Comparison of ENCODE assay signal across 13 mouse cellular contexts in the genomic region with DNA sequence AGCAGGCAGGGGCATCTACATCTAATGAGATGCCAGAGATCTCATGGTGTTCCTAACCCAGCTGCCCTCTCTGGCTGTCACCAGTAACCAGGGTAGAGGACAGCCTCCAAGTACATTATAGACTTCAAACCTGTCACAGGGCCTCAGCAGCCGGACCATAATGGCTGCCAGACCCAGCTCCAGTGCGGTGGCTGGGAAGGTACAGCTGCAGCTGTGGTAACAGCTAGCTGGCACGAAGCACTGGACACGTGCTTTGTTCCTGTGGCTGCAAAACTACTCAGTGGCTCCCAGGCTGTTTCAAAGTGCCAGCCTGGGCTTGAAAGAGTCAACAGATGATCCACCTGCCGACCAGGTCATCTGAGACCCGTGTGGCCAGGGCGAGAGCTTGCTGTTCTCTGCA.
A peak's percentile ranks its signal among the peaks of the same experiment; 100 is the strongest.
DNase-seq lines count a peak whose midpoint lies in the region; ATAC-seq and TF ChIP-seq lines count a peak whose summit lies in the region.
"Had no signal": no experiment of that assay in that cellular context is flagged by ENCODE, and none has a peak within 500 bp of the region (broad histone marks: within the 10 kb centered on the region; RNA-seq: fewer than 3 reads in every experiment).

No protein-coding gene starts in this region.

- 0 out of 2 replicates have a peak overlapping the region, but pooled peaks have one; percentile 6 for H3K27ac ChIP-seq in cerebellum, adult 2 months (ENCODE audit: insufficient read depth, low read length)
- H3K27ac ChIP-seq in heart, embryonic 13.5 days (replicated peaks): 0 out of 2 replicates have a peak overlapping the region, but pooled peaks have one; percentile 15
- H3K27ac ChIP-seq in limb, embryonic 13.5 days: peak overlapping the region; percentile 22; the same call in 1 of the 2 replicates
- H3K27ac ChIP-seq in limb, embryonic 10.5 days: no peak overlapping the region
- H3K27ac ChIP-seq: liver, embryonic 15.5 days had no signal

- no peaks in the 10 kb centered on the region for H3K27me3 ChIP-seq in cerebellum, adult 2 months (ENCODE audit: control insufficient read depth, insufficient read depth, low read length)
- no peaks in the 10 kb centered on the region for H3K27me3 ChIP-seq in heart, embryonic 13.5 days (replicated peaks)
- H3K27me3 ChIP-seq in limb, embryonic 13.5 days: no peaks in the 10 kb centered on the region
- no peaks in the 10 kb centered on the region for H3K27me3 ChIP-seq in limb, embryonic 10.5 days (ENCODE audit: low read depth, poor library complexity, severe bottlenecking)
- H3K27me3 ChIP-seq in myocyte (ENCODE audit: control insufficient read depth, insufficient read depth, insufficient read length): no peaks in the 10 kb centered on the region
- H3K27me3 ChIP-seq: liver, embryonic 15.5 days had no signal

- peaks cover 38% of the 10 kb centered on the region for H3K4me1 ChIP-seq in cerebellum, adult 2 months (ENCODE audit: control insufficient read depth, insufficient read depth, low read length)
- peaks cover 36% of the 10 kb centered on the region for H3K4me1 ChIP-seq in heart, embryonic 13.5 days
- H3K4me1 ChIP-seq in limb, embryonic 13.5 days: peaks cover 31% of the 10 kb centered on the region
- H3K4me1 ChIP-seq in limb, embryonic 10.5 days: peaks cover 29% of the 10 kb centered on the region
- H3K4me1 ChIP-seq in lung, adult 2 months (ENCODE audit: control insufficient read depth, insufficient read depth, low read length): peaks cover 2% of the 10 kb centered on the region; the same call in 1 of the 2 replicates
- H3K4me1 ChIP-seq: liver, embryonic 15.5 days had no signal

- H3K4me3 ChIP-seq in cerebellum, adult 2 months (replicated peaks; ENCODE audit: insufficient read depth, low read depth, low read length): no peak overlapping the region
- no peak overlapping the region for H3K4me3 ChIP-seq in heart, embryonic 13.5 days
- H3K4me3 ChIP-seq in limb, embryonic 13.5 days: no peak overlapping the region
- no peak overlapping the region for H3K4me3 ChIP-seq in limb, embryonic 10.5 days
- no peak overlapping the region for H3K4me3 ChIP-seq in myocyte
- H3K4me3 ChIP-seq in lung, adult 2 months (replicated peaks; ENCODE audit: extremely low read depth, low read depth, low read length): no peak overlapping the region
- H3K4me3 ChIP-seq: liver, embryonic 15.5 days had no signal

- no peak for TF ChIP-seq POLR2A in cerebellum, adult 2 months (IDR thresholded peaks at IDR 0.05; ENCODE audit: borderline replicate concordance, insufficient read depth, low read length)
- TF ChIP-seq POLR2A in myocyte (IDR thresholded peaks at IDR 0.05; ENCODE audit: insufficient read length, low read depth): no peak
- no peak for TF ChIP-seq POLR2A in lung, adult 2 months (IDR thresholded peaks at IDR 0.05; ENCODE audit: borderline replicate concordance, extremely low read depth, low read depth, low read length)

- peak; percentile 37 to 44 for DNase-seq in cerebellum, adult 2 months
- DNase-seq in cerebellum, postnatal 14 days: no peak
- DNase-seq in heart, postnatal 36 days: no peak
- DNase-seq in limb, embryonic 10.5 days (ENCODE audit: low spot score): no peak
- no peak for DNase-seq in lung, adult 2 months
- DNase-seq: cerebellum, adult 11 months; kidney, adult 2 months; lung, postnatal 14 days; thymus, postnatal 36 days had no signal

- WGBS in cerebellum, adult 2 months: 31% methylated on average over 7 of the region's 7 CpGs
- WGBS in heart, embryonic 13.5 days: 75% methylated on average over 7 of the region's 7 CpGs
- 60% methylated on average over 7 of the region's 7 CpGs for WGBS in limb, embryonic 13.5 days
- WGBS in limb, embryonic 10.5 days: 86% methylated on average over 7 of the region's 7 CpGs
- WGBS in lung, adult 2 months: 81% methylated on average over 7 of the region's 7 CpGs

- no peak for ATAC-seq in heart, embryonic 13.5 days (ENCODE audit: extremely low read depth, insufficient number of reproducible peaks, low FRiP score, low TSS enrichment)
- ATAC-seq in limb, embryonic 13.5 days (ENCODE audit: low FRiP score, low read depth): no peak

- intact Hi-C loops in heart, postnatal 36 days (cut with DNase I): loop anchor here (2.0 kb wide), 1 partner anchor 74 kb away; no protein-coding TSS in a partner anchor

- no peak overlapping the region for H3K4me2 ChIP-seq in heart, embryonic 13.5 days
- H3K4me2 ChIP-seq in limb, embryonic 13.5 days (replicated peaks): no peak overlapping the region
- no peak overlapping the region for H3K4me2 ChIP-seq in myocyte (ENCODE audit: low read depth)
- H3K4me2 ChIP-seq: liver, embryonic 15.5 days had no signal

- H3ac ChIP-seq in myocyte (ENCODE audit: control insufficient read depth, insufficient read length): no peak overlapping the region

- no peaks in the 10 kb centered on the region; the same call in 1 of the 2 replicates for H3K36me3 ChIP-seq in heart, embryonic 13.5 days
- no peaks in the 10 kb centered on the region; the same call in 1 of the 2 replicates for H3K36me3 ChIP-seq in limb, embryonic 13.5 days
- H3K36me3 ChIP-seq in limb, embryonic 10.5 days: no peaks in the 10 kb centered on the region
- H3K36me3 ChIP-seq in myocyte (ENCODE audit: control insufficient read depth, insufficient read depth): no peaks in the 10 kb centered on the region
- H3K36me3 ChIP-seq: liver, embryonic 15.5 days had no signal

- no peak for TF ChIP-seq CTCF in cerebellum, adult 2 months (IDR thresholded peaks at IDR 0.05; ENCODE audit: borderline replicate concordance, insufficient read depth, low read depth, low read length)
- no peak for TF ChIP-seq CTCF in lung, adult 2 months (IDR thresholded peaks at IDR 0.05; ENCODE audit: insufficient read depth, low read length)

- H3K9me3 ChIP-seq in heart, embryonic 13.5 days: no peaks in the 10 kb centered on the region
- no peaks in the 10 kb centered on the region for H3K9me3 ChIP-seq in limb, embryonic 13.5 days
- no peaks in the 10 kb centered on the region for H3K9me3 ChIP-seq in limb, embryonic 10.5 days (replicated peaks)
- H3K9me3 ChIP-seq: liver, embryonic 15.5 days had no signal

- H3K9ac ChIP-seq in heart, embryonic 13.5 days: no peak overlapping the region
- no peak overlapping the region for H3K9ac ChIP-seq in limb, embryonic 13.5 days
- H3K9ac ChIP-seq: liver, embryonic 15.5 days had no signal

- no peaks in the 10 kb centered on the region for H3K79me2 ChIP-seq in myocyte (ENCODE audit: control insufficient read depth, insufficient read depth)

TF ChIP-seq in myocyte, 11 proteins besides CTCF, POLR2A, EP300 and RAD21:
- TF ChIP-seq MAX (IDR thresholded peaks at IDR 0.05; ENCODE audit: low read depth) (no peak), MYOD1 (IDR thresholded peaks at IDR 0.05; ENCODE audit: control insufficient read depth in 1 of 3, insufficient read length in 2 of 3, low read depth in 2 of 3) (peak in 2 of 3 experiments; percentile 34 to 69), TCF3 (IDR thresholded peaks at IDR 0.05; ENCODE audit: insufficient read length, low read depth) (no peak), SRF (IDR thresholded peaks at IDR 0.05; ENCODE audit: control insufficient read depth, insufficient read length, low read depth) (no peak), MYOG (IDR thresholded peaks at IDR 0.05; ENCODE audit: control insufficient read depth in 1 of 3, insufficient read depth in 1 of 3, insufficient read length in 2 of 3, low read depth in 2 of 3) (peak; percentile 34 to 65 (median 35))

Comparison
In these comparisons a context has a peak if more than half of its experiments do, and no peak if none do; other contexts are left out.
1. DNase-seq: peak in cerebellum, adult 2 months (2 of 2); none in cerebellum, postnatal 14 days (0 of 2), heart, postnatal 36 days (0 of 2), limb, embryonic 10.5 days (single experiment) and lung, adult 2 months (single experiment).